Mouse (Mus musculus): ENCODE results near the gene Gm11032.
"Not testable (repeated sequence)": the region's sequence is repeated elsewhere in the genome, so short reads cannot be mapped to it uniquely, and the experiment has no call there.

DNA sequence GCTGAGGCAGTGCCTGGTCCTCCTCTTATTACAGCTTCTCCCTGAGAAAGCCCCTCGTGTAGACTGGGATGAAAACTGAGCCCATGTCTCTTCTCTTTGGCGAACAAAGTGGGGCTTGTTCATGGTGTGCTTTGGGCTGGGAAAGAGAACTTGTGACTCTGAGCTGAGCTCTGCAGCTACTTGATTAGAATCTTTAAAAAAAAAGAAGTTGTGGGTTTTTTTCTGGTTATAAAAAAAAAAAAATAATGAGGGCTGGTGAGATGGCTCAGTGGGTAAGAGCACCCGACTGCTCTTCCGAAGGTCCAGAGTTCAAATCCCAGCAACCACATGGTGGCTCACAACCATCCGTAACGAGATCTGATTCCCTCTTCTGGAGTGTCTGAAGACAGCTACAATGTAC lies 25.3 kb downstream of the Gm11032 start:
- not testable (repeated sequence) for TF ChIP-seq CTCF (IDR thresholded peaks at IDR 0.05; ENCODE audit: borderline replicate concordance, extremely low read depth, insufficient read depth, insufficient read length); POLR2A (IDR thresholded peaks at IDR 0.05; ENCODE audit: borderline replicate concordance, extremely low read depth, insufficient read depth, insufficient read length, poor library complexity, severe bottlenecking)

All from brain, embryonic 14.5 days (tissue).